Mouse (Mus musculus) liver, embryonic 14.5 days (tissue): ENCODE measurements at regions not wholly inside any gene's neighbourhood (a gene's known extent, or its start where the extent isn't known, plus 50 kb on each side); places are given as distances from the start of the nearest gene placed in this dataset.

Experiments
- ATAC-seq: fragments of 200-750 bp; cut with Nextera tagmentation; 2 replicates; pipeline ENCODE4 v1.8.0; 2017; ENCODE audit warnings: moderate number of reproducible peaks, mild to moderate bottlenecking, moderate library complexity; ENCODE audit not compliant: insufficient read depth
- DNase-seq, 3 experiments: peaks; one replicate each; pipeline ENCODE4 v3.0.0-alpha.2; 2012 to 2013; ENCODE audit warnings: low read depth in 3 of 3, low spot score in 3 of 3
- H3K27ac ChIP-seq: fragments of 300-500 bp; sonication (generic); 2 replicates; pipeline ENCODE4 v1.5.1; 2014; ENCODE audit warnings: moderate library complexity, mild to moderate bottlenecking, control low read depth, inconsistent platforms
- H3K27me3 ChIP-seq: fragments of 300-500 bp; sonication (generic); 2 replicates; pipeline ENCODE4 v1.6.1; 2014; ENCODE audit warnings: mild to moderate bottlenecking, low read length, moderate library complexity; ENCODE audit not compliant: control insufficient read depth, insufficient read depth
- H3K36me3 ChIP-seq: fragments of 300-500 bp; sonication (generic); replicated peaks from 2 replicates; pipeline ENCODE4 v1.6.1; 2014; ENCODE audit warnings: low read depth; ENCODE audit not compliant: control insufficient read depth, insufficient read depth
- H3K4me1 ChIP-seq, 2 experiments: fragments of 200-500 bp in 1 of 2; fragments of 300-500 bp in 1 of 2; sonication (generic) in 1 of 2; replicated peaks; 2 replicates each; pipeline ENCODE4 v1.6.1; 2012 to 2014; ENCODE audit warnings: antibody characterized with exemption in 1 of 2, inconsistent platforms in 1 of 2, low read length in 1 of 2; ENCODE audit not compliant: control insufficient read depth in 2 of 2, insufficient read depth in 2 of 2
- H3K4me2 ChIP-seq: fragments of 300-500 bp; sonication (generic); 2 replicates; pipeline ENCODE4 v1.6.1; 2014; ENCODE audit warnings: low read depth, mild to moderate bottlenecking, control low read depth, moderate library complexity
- H3K4me3 ChIP-seq, 2 experiments: fragments of 200-500 bp in 1 of 2; fragments of 300-500 bp in 1 of 2; sonication (generic) in 1 of 2; 2 replicates each; pipeline ENCODE4 v1.5.1; 2012 to 2014; ENCODE audit warnings: low read depth in 2 of 2, low read length in 2 of 2, mild to moderate bottlenecking in 2 of 2, control low read depth in 1 of 2, inconsistent platforms in 1 of 2, moderate library complexity in 1 of 2; ENCODE audit not compliant: insufficient read depth in 1 of 2
- H3K9ac ChIP-seq: fragments of 300-500 bp; sonication (generic); replicated peaks from 2 replicates; pipeline ENCODE4 v1.6.1; 2014; ENCODE audit warnings: mild to moderate bottlenecking, control low read depth, moderate library complexity
- H3K9me3 ChIP-seq: fragments of 300-500 bp; sonication (generic); 2 replicates; pipeline ENCODE4 v1.6.1; 2016; ENCODE audit warnings: low read length, mixed read lengths; ENCODE audit not compliant: control insufficient read depth
- CTCF ChIP-seq: IDR thresholded peaks from 2 replicates; pipeline ENCODE4 v1.5.1; 2016; ENCODE audit warnings: antibody characterized with exemption, low read depth, control low read depth
- EP300 ChIP-seq: IDR thresholded peaks from 2 replicates; pipeline ENCODE4 v1.6.1; 2016; ENCODE audit warnings: antibody characterized with exemption, low read depth
- WGBS: fragments of 180-500 bp; shearing (Covaris S2); extraction: QIAGEN DNeasy Blood & Tissue Kit; methylation state at CpG from one replicate; pipeline ENCODE4 v1.1.7; 2014; ENCODE audit not compliant: insufficient replicate concordance; 5-methylcytosine and 5-hydroxymethylcytosine counted together

DNA sequence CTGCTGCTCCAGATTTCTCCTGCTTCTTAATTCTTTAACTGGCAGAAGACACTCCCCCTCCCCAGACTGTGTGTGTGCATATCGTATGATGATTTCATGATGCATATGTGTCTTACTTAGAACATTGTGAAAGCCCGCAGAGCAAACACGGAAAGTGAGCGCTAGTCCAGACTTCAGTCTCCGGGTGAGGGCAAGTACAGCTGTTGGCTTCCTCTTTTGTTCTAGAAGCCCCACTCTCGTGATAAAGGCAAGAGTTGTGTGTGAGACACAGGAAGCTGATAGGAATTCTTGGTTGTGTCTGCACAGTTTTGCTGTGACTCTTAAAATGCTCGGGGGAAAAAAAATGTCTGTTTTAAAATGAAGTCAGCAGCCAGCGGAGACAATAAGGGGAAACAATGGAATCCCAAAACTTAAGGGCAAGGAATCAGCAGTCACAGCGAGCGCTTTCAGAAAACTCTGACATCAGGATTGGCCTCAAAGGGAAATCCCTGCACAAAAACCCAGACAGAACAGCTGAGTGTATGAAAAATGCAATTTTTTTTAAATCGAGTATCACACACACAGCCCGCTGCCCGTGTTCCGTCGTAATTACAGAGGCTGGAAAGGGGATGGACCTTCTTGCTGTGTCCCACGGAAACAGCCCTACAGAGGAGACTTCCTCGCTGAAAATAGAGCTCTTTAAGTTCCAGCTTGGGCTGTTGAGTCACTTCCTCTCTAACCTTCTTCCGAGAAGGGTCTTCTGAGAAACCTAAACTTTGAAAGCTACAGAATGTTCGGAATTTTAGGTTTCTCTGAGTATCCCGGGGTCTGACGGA is 143.5 kb upstream of the Gpc5 start:
- Histone ChIP-seq H3K4me2 (peak overlapping the region; percentile 59), H3K4me1 (peaks cover 0 to 21% of the 10 kb centered on the region in 2 experiments; a peak in 2 of 4 replicates), H3K9ac (no peak overlapping the region), H3K36me3 (no peaks in the 10 kb centered on the region), H3K27me3 (no peaks in the 10 kb centered on the region), H3K4me3 (peak overlapping the region; percentile 27), H3K9me3 (no peaks in the 10 kb centered on the region), H3K27ac (no peak overlapping the region)
- ATAC-seq (peak; percentile 55; the same call in 1 of the 2 replicates), DNase-seq (no peak)
- TF ChIP-seq CTCF (no peak), EP300 (no peak)
- WGBS, result 12% methylated on average over 21 of the region's 21 CpGs

DNA sequence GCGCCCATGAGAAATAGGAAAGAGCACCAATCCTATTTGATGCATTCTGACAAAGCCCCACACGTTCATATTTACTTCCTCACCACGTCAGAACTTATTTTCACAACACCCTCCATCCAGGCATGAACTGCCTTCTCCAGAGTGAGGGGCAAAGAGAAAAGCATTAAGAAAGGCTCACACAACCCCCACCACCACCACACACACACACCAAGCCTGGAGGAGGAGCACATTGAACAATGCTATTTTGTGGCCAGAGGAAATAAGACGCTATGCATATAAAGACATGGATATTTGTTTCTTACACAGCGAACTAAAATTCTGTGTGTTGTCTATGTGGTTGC is 142.9 kb upstream of the Gpc5 start:
- WGBS, result 13% methylated on average over 5 of the region's 5 CpGs
- Histone ChIP-seq H3K4me2 (peak overlapping the region; percentile 59), H3K4me1 (peaks cover 0 to 21% of the 10 kb centered on the region in 2 experiments; a peak in 2 of 4 replicates), H3K27ac (no peak overlapping the region), H3K36me3 (no peaks in the 10 kb centered on the region), H3K4me3 (peak overlapping the region in 1 of 2 experiments; percentile 27; a peak in 3 of 4 replicates), H3K27me3 (no peaks in the 10 kb centered on the region), H3K9me3 (no peaks in the 10 kb centered on the region), H3K9ac (no peak overlapping the region)
- DNase-seq, result no peak
- TF ChIP-seq CTCF, result no peak
- no peak for TF ChIP-seq EP300
- ATAC-seq, result 0 out of 2 replicates have a peak, but pooled peaks have one; percentile 19

DNA sequence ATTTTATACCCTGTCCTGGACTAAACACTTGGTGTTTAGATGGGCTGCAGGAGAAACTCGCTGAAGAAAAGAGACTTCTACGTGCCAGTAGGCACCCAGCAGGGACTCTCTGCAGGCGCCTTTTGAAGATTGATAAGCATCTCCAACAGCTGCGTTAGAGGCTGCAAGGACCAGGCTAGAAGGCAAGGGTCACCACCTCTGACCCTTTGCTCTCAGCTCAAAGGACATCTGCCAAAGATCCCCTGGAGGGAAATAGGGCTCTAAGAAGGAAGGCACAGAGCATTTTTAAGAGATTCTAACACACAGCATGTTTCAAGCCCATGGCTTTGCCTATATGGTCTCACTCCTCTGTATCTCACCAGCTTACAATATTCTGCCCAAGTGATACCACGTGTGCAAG is 139.7 kb upstream of the Gpc5 start:
- H3K9me3 ChIP-seq, result no peaks in the 10 kb centered on the region
- no peak; the same call in 1 of the 2 replicates for ATAC-seq
- H3K9ac ChIP-seq, result no peak overlapping the region
- H3K4me1 ChIP-seq, result peaks cover 0 to 14% of the 10 kb centered on the region in 2 experiments; a peak in 2 of 4 replicates
- 8% methylated on average over 5 of the region's 5 CpGs for WGBS
- no peak overlapping the region for H3K27ac ChIP-seq
- TF ChIP-seq EP300, result no peak
- no peak for TF ChIP-seq CTCF
- no peak for DNase-seq
- H3K36me3 ChIP-seq, result no peaks in the 10 kb centered on the region
- no peak overlapping the region for H3K4me2 ChIP-seq
- H3K4me3 ChIP-seq, result no peak overlapping the region
- H3K27me3 ChIP-seq, result no peaks in the 10 kb centered on the region

DNA sequence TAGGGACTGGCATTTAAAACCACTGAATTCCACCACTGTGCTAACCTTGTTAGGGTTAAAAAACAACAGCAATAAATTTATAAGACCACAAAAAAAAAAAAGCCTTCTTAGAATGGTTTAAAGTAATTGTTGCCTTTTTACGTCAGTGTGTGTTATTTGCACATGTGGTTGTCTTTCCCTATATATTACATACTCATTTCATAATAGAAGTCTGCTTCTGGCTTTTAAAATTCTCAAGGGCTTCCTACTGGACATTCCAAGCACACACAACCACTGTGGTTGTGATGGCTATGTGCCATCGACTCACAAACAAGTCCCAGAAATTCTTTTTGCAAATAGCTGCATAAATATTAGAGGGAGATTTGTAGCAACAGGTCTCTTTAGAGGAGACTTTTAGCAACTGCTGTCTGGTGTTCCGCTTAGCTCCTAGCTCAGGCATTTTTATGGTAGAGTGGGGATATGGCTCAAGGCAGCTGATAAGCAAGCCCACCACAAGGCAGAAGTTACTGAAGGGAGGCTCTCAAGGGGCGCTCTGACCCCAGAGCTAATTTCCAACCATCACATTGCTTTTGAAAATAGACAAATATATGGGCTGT is 138.8 kb upstream of the Gpc5 start:
- no peak for DNase-seq
- Histone ChIP-seq H3K4me3 (no peak overlapping the region), H3K4me1 (peaks cover 0 to 12% of the 10 kb centered on the region in 2 experiments; a peak in 2 of 4 replicates), H3K27ac (no peak overlapping the region), H3K4me2 (no peak overlapping the region), H3K27me3 (no peaks in the 10 kb centered on the region), H3K9ac (no peak overlapping the region), H3K36me3 (no peaks in the 10 kb centered on the region), H3K9me3 (no peaks in the 10 kb centered on the region)
- TF ChIP-seq CTCF, result no peak
- no peak for TF ChIP-seq EP300
- no peak for ATAC-seq
- 14% methylated on average over 4 of the region's 4 CpGs for WGBS

DNA sequence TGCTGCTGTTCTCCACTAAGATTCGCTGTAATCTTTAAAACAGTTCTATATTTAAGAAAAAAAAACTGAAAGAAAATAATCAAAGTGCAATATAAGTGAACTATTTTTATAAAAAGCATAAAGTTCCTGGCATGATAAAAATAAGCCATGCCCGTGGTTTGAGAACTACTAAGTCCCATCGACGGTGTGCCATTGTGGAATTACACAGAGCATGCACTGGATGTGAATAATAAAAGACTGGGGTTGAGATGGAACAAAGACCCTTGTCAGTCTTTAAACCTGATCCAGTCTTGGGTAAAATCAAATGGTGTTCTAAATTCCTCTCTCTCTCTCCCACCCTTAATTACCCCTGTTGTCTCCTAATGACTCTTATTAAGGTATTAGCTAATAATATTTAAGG is 137.7 kb upstream of the Gpc5 start:
- H3K36me3 ChIP-seq, result no peaks in the 10 kb centered on the region
- no peak overlapping the region for H3K27ac ChIP-seq
- H3K9me3 ChIP-seq, result no peaks in the 10 kb centered on the region
- no peak for DNase-seq
- H3K9ac ChIP-seq, result no peak overlapping the region
- no peak for TF ChIP-seq CTCF
- no peak for TF ChIP-seq EP300
- H3K4me1 ChIP-seq, result peaks cover 0 to 8% of the 10 kb centered on the region in 2 experiments; a peak in 2 of 4 replicates
- H3K4me2 ChIP-seq, result no peak overlapping the region
- no peaks in the 10 kb centered on the region for H3K27me3 ChIP-seq
- WGBS, result 37% methylated on average over 4 of the region's 4 CpGs
- ATAC-seq, result no peak
- H3K4me3 ChIP-seq, result no peak overlapping the region
